Mouse (Mus musculus): ENCODE data around the gene Cryba2.
A peak's percentile ranks its signal among the peaks of the same experiment; 100 is the strongest.

Gene Cryba2

GRCm38 (mm10) chr1:74884196-74885141 is 8.5 kb downstream of the Cryba2 start:
- no peak for DNase-seq (ENCODE audit: low read depth, low spot score)

GRCm38 (mm10) chr1:74883441-74883840 is 9.5 kb downstream of the Cryba2 start:
- DNase-seq (ENCODE audit: low read depth, low spot score), result no peak

GRCm38 (mm10) chr1:74882828-74883227 is 10.1 kb downstream of the Cryba2 start:
- no peak for DNase-seq (ENCODE audit: low read depth, low spot score)

DNA sequence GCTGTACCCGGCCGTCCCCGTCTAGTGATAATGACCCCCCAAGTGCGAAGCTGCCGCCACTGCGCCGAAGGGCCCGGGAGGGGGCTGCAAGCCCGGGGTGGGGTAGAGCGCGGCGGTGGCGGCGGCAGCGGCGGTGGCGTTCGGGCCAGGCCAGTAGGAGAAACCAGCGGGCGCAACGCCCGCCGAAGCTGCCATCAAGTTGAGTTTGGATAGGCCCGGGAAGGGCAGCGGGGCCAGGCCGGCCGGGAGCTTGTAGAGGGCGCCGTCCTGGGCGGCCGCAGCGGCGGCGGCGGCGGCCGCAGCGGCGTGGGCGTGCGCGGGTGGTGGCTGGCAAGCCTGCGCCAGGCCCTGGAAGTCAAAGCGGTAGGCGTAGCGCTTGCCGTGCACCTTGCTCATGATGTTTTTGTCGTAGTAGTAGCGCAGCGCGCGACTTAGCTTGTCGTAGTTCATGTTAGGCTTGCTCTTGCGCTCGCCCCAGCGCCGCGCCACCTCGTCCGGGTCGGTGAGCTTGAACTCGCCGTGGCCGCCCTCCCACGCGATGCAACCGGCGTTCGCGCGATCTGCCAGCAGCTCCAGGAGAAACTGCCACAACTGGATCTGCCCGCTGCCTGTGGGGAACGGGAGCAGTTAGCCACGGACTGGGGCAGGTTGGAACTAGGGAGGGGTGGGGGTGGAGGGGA is 10.7 kb downstream of the Cryba2 start:
- no peak for DNase-seq (ENCODE audit: low read depth, low spot score)

GRCm38 (mm10) chr1:74880785-74881360 is 12.1 kb downstream of the Cryba2 start:
- peak; percentile 17 for DNase-seq (ENCODE audit: low read depth, low spot score)

GRCm38 (mm10) chr1:74877199-74877598 is 15.7 kb downstream of the Cryba2 start:
- DNase-seq (ENCODE audit: low read depth, low spot score), result no peak

DNA sequence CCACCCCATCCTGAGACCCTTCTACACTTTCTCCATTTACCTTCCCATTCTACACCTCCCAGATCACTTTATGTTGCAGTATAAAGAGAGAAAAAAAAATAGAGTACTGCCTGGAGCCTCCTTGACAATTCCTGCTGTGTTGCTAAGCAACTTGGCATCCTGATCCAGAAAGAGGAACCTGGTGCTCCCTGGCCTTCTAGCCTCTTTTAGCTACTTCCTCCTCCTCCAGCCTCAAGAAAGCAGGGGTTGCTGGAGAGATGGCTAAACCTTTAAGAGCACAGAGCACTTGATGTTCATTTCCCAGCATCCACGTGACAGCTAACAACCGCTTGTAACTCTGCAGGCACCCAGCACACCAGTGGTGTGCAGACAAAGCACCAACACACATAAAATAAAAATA is 20.7 kb downstream of the Cryba2 start:
- DNase-seq (ENCODE audit: low read depth, low spot score), result no peak

DNA sequence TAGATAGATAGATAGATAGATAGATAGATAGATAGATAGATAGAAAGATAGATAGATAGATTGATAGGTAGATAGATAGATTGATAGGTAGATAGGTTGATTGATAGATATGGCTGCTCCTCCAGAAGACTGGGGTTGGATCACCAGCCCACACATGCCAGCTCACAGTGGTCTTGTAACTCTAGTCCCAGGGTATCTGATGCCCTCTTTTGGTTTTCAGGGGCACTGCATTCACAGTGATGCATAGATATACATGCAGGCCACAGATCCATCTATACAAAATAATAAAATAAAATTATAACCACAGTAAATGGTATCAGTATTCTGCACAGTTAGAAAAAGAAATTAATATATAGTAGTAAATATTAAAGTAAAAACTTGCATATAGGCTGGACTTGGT is 31.2 kb downstream of the Cryba2 start:
- DNase-seq (ENCODE audit: low read depth, low spot score), result no peak

DNA sequence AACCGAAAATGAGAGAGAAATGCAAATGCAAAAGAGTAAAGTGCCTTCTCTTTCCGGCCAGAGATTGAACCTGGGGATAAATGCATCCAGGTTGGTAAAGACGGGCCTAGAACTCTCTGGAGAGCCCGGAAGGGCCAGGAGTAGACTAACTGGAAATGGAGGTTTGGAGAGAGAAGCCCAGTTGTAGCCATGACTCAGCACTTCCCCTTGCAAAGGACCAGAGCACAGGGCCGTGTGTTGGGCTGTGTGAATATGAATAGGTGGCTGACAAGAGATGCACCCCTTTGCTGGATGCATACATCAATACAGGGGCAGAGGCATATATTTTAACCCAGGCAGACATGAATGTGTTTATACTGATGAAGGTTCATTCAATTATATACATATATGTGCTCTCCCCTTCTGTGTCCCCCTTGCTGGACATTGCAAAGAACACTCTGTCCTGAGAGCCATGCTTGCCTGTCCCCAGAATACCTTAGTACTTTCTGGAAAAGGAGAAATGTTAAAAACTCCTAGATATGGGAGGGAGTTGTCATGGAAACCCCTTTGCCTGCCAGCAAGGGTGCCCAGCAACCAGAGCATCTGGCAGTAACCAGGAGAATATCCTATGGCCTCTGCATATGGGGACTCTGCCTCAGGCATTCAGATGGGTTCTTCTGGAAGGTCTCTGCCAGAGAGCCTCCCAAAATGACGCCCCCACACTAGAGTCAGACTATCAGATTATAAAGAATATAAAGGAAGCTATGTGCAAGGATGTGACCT is 33.5 kb downstream of the Cryba2 start:
- DNase-seq (ENCODE audit: low read depth, low spot score), result no peak

- no peak for DNase-seq (ENCODE audit: low read depth, low spot score)
These were observed 34.1 kb downstream of the Cryba2 start for GRCm38 (mm10) chr1:74858805-74859204.

GRCm38 (mm10) chr1:74858171-74858719 is 34.7 kb downstream of the Cryba2 start:
- DNase-seq (ENCODE audit: low read depth, low spot score), result no peak

- DNase-seq (ENCODE audit: low read depth, low spot score), result no peak
These were observed 35.3 kb downstream of the Cryba2 start for GRCm38 (mm10) chr1:74857677-74858076.

- no peak for DNase-seq (ENCODE audit: low read depth, low spot score)
These were observed 35.7 kb downstream of the Cryba2 start for GRCm38 (mm10) chr1:74857201-74857600.

- no peak for DNase-seq (ENCODE audit: low read depth, low spot score)
These were observed 36.2 kb downstream of the Cryba2 start for GRCm38 (mm10) chr1:74856791-74857190.

- no peak for DNase-seq (ENCODE audit: low read depth, low spot score)
These were observed 36.6 kb downstream of the Cryba2 start for GRCm38 (mm10) chr1:74856439-74856720.

DNA sequence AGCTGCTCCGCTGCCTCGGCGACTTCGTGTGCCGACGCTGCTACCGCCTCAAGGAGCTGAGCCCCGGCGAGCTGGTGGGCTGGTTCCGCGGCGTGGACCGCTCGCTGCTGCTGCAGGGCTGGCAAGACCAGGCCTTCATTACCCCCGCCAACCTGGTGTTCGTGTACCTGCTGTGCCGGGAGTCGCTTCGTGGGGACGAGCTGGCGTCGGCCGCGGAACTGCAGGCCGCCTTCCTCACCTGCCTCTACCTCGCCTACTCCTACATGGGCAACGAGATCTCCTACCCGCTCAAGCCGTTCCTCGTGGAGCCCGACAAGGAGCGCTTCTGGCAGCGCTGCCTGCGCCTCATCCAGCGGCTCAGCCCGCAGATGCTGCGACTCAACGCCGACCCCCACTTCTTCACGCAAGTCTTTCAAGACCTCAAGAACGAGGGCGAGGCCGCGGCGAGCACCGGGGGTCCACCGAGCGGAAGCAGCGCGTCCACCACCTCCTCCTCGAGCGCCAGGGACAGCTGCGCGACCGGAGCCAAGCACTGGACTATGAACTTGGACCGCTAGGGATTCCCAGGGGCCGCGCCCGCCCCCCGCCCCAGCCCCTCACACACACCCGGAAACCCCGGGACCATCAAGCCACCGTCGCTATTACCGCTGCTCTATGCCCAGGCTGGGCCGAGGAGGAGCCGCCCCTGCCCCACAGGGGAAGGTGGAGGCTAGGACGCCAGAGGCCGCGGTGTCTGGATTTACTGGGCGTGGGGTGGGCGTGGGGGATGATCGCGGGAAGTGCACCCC is 37.1 kb downstream of the Cryba2 start:
- no peak for DNase-seq (ENCODE audit: low read depth, low spot score)

DNA sequence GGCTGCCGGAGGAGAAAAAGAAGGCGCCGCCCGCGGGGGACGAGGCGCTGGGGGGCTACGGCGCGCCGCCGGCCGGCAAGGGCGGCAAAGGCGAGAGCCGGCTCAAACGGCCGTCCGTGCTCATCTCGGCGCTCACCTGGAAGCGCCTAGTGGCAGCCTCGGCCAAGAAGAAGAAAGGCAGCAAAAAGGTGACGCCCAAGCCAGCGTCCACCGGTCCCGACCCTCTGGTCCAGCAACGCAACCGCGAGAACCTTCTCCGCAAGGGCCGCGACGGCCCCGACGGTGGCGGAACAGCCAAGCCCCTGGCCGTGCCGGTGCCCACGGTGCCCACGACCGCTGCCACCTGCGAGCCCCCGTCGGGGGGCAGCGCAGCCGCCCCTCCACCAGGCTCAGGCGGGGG is 37.8 kb downstream of the Cryba2 start:
- DNase-seq (ENCODE audit: low read depth, low spot score), result no peak

DNA sequence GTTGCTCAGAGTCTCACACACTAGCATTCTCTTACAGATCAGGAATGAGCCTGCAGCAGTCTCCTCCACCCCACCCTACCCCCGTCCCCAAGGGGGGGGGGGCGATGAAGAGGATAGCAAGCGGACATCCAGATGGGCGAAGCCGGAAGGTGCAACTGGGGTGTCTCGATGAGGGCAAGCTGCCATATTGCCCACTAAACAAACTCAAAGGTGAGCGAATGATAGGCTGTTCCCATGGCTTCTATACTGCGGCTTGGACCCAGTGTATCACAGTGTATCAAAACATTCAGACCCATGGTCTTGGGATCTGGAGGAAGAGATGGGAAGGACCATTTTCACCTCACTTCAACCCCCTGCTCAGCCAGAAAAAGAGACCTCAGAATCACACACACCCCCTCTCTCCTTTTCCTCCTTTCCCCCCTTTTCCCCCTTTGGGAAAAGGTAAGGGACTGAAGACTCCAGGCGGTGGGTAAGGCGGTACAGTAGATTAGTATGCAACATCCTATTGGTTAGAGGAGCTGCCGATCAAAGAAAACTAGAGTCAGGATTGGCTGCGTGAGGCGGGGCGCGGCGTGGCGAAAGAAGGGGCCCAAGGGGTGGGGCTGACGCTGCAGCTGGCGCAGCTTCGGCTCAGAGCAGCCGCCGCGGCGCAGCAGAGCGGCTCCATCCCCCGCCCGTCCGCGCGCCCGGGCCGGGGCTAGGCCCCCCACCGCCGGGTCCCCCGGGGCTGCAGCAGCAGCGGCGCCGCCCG is 38.5 kb downstream of the Cryba2 start, which contains the start of gene Cdk5r2:
Cdk5r2 (plus strand) TSS at position 629 of the 751 bp plus-strand sequence.
- peak; percentile 68 for DNase-seq (ENCODE audit: low read depth, low spot score)

DNA sequence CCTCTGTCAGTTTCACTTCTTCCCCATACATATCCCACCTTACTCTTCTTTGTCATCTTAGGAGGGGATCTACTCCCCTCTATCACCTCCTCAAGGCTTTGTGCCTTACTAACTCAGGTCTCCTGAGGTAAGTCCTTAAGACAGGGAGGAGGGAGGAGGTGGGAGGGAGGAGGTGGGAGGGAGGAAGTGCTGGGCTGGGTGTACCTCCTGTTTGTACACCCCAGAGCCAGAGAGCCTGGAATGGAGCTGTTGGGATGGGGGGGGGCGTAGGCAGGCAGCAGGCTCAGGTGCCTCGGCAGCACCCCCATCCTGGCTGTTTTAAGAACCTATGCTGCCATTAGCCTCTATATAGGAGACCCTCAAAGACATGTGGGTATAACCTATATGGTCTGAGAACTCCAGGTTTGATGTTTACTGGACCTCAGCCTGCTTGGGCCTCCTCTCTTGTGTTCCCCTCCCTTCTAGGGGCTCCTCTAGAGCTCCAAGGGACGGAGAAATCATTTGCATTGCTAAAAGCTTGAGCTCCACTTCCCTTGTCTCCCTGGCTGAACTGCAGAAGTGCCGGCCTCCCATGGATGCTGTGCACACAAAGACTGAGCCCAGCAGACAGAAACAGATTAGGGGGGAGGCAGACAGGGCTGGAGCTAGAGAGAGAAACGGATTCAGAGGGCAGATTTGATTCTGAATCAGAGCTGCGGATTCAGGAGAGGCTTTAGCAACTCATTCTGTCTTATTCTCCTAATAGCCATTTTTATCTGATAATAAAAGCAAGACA is 41.8 kb downstream of the Cryba2 start:
- DNase-seq (ENCODE audit: low read depth, low spot score), result no peak

All from skeletal muscle tissue, adult 2 months (tissue).